Mouse (Mus musculus): ENCODE measurements around the gene Sh3bp1. TPM values are rescaled to one million over a fixed set of nuclear protein-coding genes. Genes with fewer than 3 reads are reported as not detected.
A peak's percentile ranks its signal among the peaks of the same experiment; 100 is the strongest.

Gene Sh3bp1
- polyA plus RNA-seq, 1 experiment, result 39.5 TPM

DNA sequence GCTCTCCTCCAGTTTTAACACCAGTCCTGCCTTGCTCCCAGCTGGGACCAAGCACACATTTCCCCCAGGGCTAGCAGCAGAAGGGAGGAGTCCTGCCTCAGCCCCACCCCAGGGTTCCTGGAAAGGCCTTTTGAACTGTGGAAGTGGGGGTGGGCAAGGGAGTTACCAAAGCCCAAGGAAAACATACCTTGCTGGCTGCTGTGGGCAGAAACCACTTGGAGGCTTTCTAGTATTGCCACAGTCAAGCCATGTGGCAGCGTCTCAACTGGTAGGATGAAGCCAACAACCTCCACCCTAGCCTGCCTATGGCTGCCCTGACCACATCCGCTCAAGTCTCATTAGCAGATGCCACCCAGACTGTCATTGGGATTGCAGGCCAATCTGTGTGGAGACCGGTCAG is 3.4 kb upstream of the Sh3bp1 start:
- Histone ChIP-seq H3K4me1 (ENCODE audit: control insufficient read depth, insufficient read depth, low read length) (no peaks in the 10 kb centered on the region), H3K4me3 (ENCODE audit: insufficient read depth, low read length) (no peak overlapping the region), H3K27ac (ENCODE audit: insufficient read depth, low read length) (no peak overlapping the region)
- TF ChIP-seq POLR2A (IDR thresholded peaks at IDR 0.05; ENCODE audit: extremely low read depth, insufficient read depth, low read length) (no peak), CTCF (IDR thresholded peaks at IDR 0.05; ENCODE audit: extremely low read depth, insufficient read depth, low read length) (no peak)

GRCm38 (mm10) chr15:78897488-78897887 is 2.1 kb upstream of the Sh3bp1 start:
- TF ChIP-seq CTCF (IDR thresholded peaks at IDR 0.05; ENCODE audit: extremely low read depth, insufficient read depth, low read length) (no peak), POLR2A (IDR thresholded peaks at IDR 0.05; ENCODE audit: extremely low read depth, insufficient read depth, low read length) (no peak)
- Histone ChIP-seq H3K27ac (ENCODE audit: insufficient read depth, low read length) (no peak overlapping the region), H3K4me1 (ENCODE audit: control insufficient read depth, insufficient read depth, low read length) (no peaks in the 10 kb centered on the region), H3K4me3 (ENCODE audit: insufficient read depth, low read length) (no peak overlapping the region)

GRCm38 (mm10) chr15:78898507-78899001 is 1.0 kb upstream of the Sh3bp1 start:
- H3K27ac ChIP-seq (ENCODE audit: insufficient read depth, low read length), result no peak overlapping the region
- TF ChIP-seq POLR2A (IDR thresholded peaks at IDR 0.05; ENCODE audit: extremely low read depth, insufficient read depth, low read length) (no peak), CTCF (IDR thresholded peaks at IDR 0.05; ENCODE audit: extremely low read depth, insufficient read depth, low read length) (no peak)
- peaks cover 2% of the 10 kb centered on the region; the same call in 1 of the 2 replicates for H3K4me1 ChIP-seq (ENCODE audit: control insufficient read depth, insufficient read depth, low read length)
- no peak overlapping the region; the same call in 1 of the 2 replicates for H3K4me3 ChIP-seq (ENCODE audit: insufficient read depth, low read length)

GRCm38 (mm10) chr15:78899409-78899739 is 194 bp upstream of the Sh3bp1 start, which contains the start of gene Gm49510:
Gene Gm49510 (plus strand): TSS chr15:78899667.
- peak within 1 kb of the TSS; percentile 83 for H3K27ac ChIP-seq (ENCODE audit: insufficient read depth, low read length)

GRCm38 (mm10) chr15:78900585-78901421 is 1.2 kb downstream of the Sh3bp1 start:
- H3K4me3 ChIP-seq (ENCODE audit: insufficient read depth, low read length), result peak overlapping the region; percentile 98
- TF ChIP-seq CTCF (IDR thresholded peaks at IDR 0.05; ENCODE audit: extremely low read depth, insufficient read depth, low read length) (no peak), POLR2A (IDR thresholded peaks at IDR 0.05; ENCODE audit: extremely low read depth, insufficient read depth, low read length) (no peak)
- H3K27ac ChIP-seq (ENCODE audit: insufficient read depth, low read length), result no peak overlapping the region
- H3K4me1 ChIP-seq (ENCODE audit: control insufficient read depth, insufficient read depth, low read length), result peaks cover 2% of the 10 kb centered on the region; the same call in 1 of the 2 replicates

More at GRCm38 (mm10) chr15:78899409-78899739, 194 bp upstream of the Sh3bp1 start, which contains the start of gene Gm49510:
- Histone ChIP-seq H3K4me1 (ENCODE audit: control insufficient read depth, insufficient read depth, low read length) (peaks cover 2% of the 10 kb centered on the region; the same call in 1 of the 2 replicates), H3K4me3 (ENCODE audit: insufficient read depth, low read length) (peak within 1 kb of the TSS; percentile 98)
- TF ChIP-seq CTCF (IDR thresholded peaks at IDR 0.05; ENCODE audit: extremely low read depth, insufficient read depth, low read length) (no peak), POLR2A (IDR thresholded peaks at IDR 0.05; ENCODE audit: extremely low read depth, insufficient read depth, low read length) (no peak)

DNA sequence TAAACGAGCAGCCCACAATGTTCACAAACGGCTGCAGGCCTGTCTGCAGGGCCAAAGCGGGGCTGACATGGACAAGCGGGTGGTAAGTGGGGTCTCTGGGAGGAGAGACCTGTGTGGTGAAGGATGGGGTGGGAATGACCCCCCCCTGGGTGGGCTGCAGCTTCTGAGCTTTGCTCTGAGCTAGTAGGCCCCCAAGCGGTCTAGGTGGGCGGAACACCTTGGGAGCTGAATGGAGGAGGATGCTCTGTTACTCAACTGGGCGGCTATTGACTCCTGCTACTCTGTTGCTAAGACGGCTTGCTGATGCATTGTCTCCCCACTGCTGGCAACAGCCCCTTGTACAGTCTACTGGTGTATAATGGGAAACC is 1.8 kb downstream of the Sh3bp1 start:
- TF ChIP-seq CTCF (IDR thresholded peaks at IDR 0.05; ENCODE audit: extremely low read depth, insufficient read depth, low read length) (no peak), POLR2A (IDR thresholded peaks at IDR 0.05; ENCODE audit: extremely low read depth, insufficient read depth, low read length) (no peak)
- Histone ChIP-seq H3K4me3 (ENCODE audit: insufficient read depth, low read length) (no peak overlapping the region; the same call in 1 of the 2 replicates), H3K4me1 (ENCODE audit: control insufficient read depth, insufficient read depth, low read length) (peaks cover 2% of the 10 kb centered on the region; the same call in 1 of the 2 replicates), H3K27ac (ENCODE audit: insufficient read depth, low read length) (no peak overlapping the region)

DNA sequence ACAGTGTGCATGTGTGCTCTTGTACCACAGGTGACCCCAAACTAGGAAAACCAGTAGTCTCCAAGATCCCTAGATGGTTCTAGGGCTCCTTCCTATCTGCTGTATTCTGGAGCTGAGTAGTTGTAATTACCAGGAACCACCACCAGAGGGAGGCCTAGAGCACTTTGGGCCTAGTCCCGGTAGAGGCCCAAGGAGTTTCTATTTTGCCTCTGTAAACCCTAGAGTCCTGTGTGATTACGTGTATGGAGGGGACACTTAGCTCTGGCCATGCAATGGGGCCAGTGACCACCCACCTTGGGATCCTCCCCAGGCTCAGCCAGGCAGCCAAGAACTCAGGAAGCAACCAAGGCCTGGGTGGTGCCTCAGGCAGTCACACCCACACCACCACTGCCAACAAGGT is 3.7 kb downstream of the Sh3bp1 start:
- H3K4me3 ChIP-seq (ENCODE audit: insufficient read depth, low read length), result no peak overlapping the region
- TF ChIP-seq POLR2A (IDR thresholded peaks at IDR 0.05; ENCODE audit: extremely low read depth, insufficient read depth, low read length), result no peak
- peak; percentile 87 for TF ChIP-seq CTCF (IDR thresholded peaks at IDR 0.05; ENCODE audit: extremely low read depth, insufficient read depth, low read length)
- no peak overlapping the region for H3K27ac ChIP-seq (ENCODE audit: insufficient read depth, low read length)
- peaks cover 2% of the 10 kb centered on the region; the same call in 1 of the 2 replicates for H3K4me1 ChIP-seq (ENCODE audit: control insufficient read depth, insufficient read depth, low read length)

DNA sequence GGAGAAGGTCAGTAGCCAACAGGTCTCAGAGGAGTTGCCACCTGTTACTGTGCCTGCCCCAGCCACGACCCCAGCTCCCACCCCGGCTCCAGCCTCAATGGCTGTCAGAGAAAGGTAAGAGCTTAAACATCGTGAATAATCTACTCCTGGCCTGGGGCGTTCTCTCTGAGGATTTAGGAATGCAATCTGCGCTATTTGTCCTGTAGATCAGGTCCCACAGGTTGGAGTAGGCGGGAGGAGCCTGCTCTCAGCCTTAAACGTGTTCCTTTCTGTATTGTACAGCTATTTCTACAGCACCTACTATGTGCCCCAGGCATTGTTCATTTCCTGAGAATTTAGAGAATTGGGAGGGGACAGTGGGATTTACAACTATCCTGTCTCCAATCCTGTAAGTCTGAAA is 8.8 kb downstream of the Sh3bp1 start:
- Histone ChIP-seq H3K4me3 (ENCODE audit: insufficient read depth, low read length) (no peak overlapping the region), H3K4me1 (ENCODE audit: control insufficient read depth, insufficient read depth, low read length) (peaks cover 1% of the 10 kb centered on the region; the same call in 1 of the 2 replicates), H3K27ac (ENCODE audit: insufficient read depth, low read length) (no peak overlapping the region)
- TF ChIP-seq POLR2A (IDR thresholded peaks at IDR 0.05; ENCODE audit: extremely low read depth, insufficient read depth, low read length) (no peak), CTCF (IDR thresholded peaks at IDR 0.05; ENCODE audit: extremely low read depth, insufficient read depth, low read length) (no peak)

DNA sequence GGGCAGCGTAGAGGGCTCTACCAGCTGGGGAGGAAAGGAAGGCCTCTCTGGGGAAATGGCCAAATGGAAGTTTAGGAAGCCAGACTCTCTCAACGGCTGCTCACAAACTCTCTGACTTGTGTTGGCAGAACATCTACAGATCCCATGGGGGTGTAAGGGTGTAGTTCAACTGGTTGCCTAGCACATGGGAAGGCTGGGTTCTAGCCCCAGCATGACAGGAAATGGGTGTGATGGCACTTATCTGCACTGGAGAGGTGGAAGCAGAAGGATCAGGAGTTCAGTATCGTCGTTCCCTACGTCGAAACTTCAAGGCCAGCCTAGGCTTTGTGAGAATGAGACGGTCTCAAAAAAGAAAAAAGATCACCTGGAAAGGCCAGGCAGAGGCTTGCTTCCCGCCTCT is 9.4 kb downstream of the Sh3bp1 start:
- H3K27ac ChIP-seq (ENCODE audit: insufficient read depth, low read length), result no peak overlapping the region
- H3K4me3 ChIP-seq (ENCODE audit: insufficient read depth, low read length), result no peak overlapping the region
- TF ChIP-seq POLR2A (IDR thresholded peaks at IDR 0.05; ENCODE audit: extremely low read depth, insufficient read depth, low read length) (no peak), CTCF (IDR thresholded peaks at IDR 0.05; ENCODE audit: extremely low read depth, insufficient read depth, low read length) (no peak)
- H3K4me1 ChIP-seq (ENCODE audit: control insufficient read depth, insufficient read depth, low read length), result no peaks in the 10 kb centered on the region

GRCm38 (mm10) chr15:78912040-78912439 is 12.5 kb downstream of the Sh3bp1 start:
- TF ChIP-seq CTCF (IDR thresholded peaks at IDR 0.05; ENCODE audit: extremely low read depth, insufficient read depth, low read length), result peak; percentile 46
- no peak for TF ChIP-seq POLR2A (IDR thresholded peaks at IDR 0.05; ENCODE audit: extremely low read depth, insufficient read depth, low read length)
- H3K4me1 ChIP-seq (ENCODE audit: control insufficient read depth, insufficient read depth, low read length), result peaks cover 4% of the 10 kb centered on the region; the same call in 1 of the 2 replicates
- no peak overlapping the region for H3K4me3 ChIP-seq (ENCODE audit: insufficient read depth, low read length)
- no peak overlapping the region for H3K27ac ChIP-seq (ENCODE audit: insufficient read depth, low read length)
